Mouse (Mus musculus) intestine, embryonic 16.5 days (tissue): Measurements from ENCODE around the gene Fam49a. TPM values are rescaled to one million over a fixed set of nuclear protein-coding genes. Genes with fewer than 3 reads are reported as not detected.
A peak's percentile ranks its signal among the peaks of the same experiment; 100 is the strongest.

Source experiments
- ATAC-seq: fragments of 200-750 bp; cut with Nextera tagmentation; 2 replicates; pipeline ENCODE4 v1.8.0; 2017; ENCODE audit warnings: moderate TSS enrichment, moderate library complexity
- H3K27ac ChIP-seq: fragments of 300-500 bp; sonication (generic); 2 replicates; pipeline ENCODE4 v1.5.1; 2014; ENCODE audit warnings: mild to moderate bottlenecking, low read length
- H3K27me3 ChIP-seq: fragments of 300-500 bp; sonication (generic); replicated peaks from 2 replicates; pipeline ENCODE4 v1.6.1; 2014; ENCODE audit warnings: low read length, control low read depth, mixed read lengths; ENCODE audit not compliant: control insufficient read depth, insufficient read depth
- H3K36me3 ChIP-seq: fragments of 300-500 bp; sonication (generic); 2 replicates; pipeline ENCODE4 v1.6.1; 2014; ENCODE audit warnings: low read length, control low read depth; ENCODE audit not compliant: control insufficient read depth, insufficient read depth
- H3K4me1 ChIP-seq: fragments of 300-500 bp; sonication (generic); 2 replicates; pipeline ENCODE4 v1.6.1; 2014; ENCODE audit warnings: low read length, control low read depth, mixed read lengths; ENCODE audit not compliant: control insufficient read depth, insufficient read depth
- H3K4me2 ChIP-seq: fragments of 300-500 bp; sonication (generic); 2 replicates; pipeline ENCODE4 v1.6.1; 2014; ENCODE audit warnings: low read depth, low read length, control low read depth
- H3K4me3 ChIP-seq: fragments of 300-500 bp; sonication (generic); 2 replicates; pipeline ENCODE4 v1.5.1; 2014; ENCODE audit warnings: mild to moderate bottlenecking, low read length
- H3K9ac ChIP-seq: fragments of 300-500 bp; sonication (generic); 2 replicates; pipeline ENCODE4 v1.6.1; 2014; ENCODE audit warnings: low read depth, low read length
- H3K9me3 ChIP-seq: fragments of 300-500 bp; sonication (generic); 2 replicates; pipeline ENCODE4 v1.6.1; 2016; ENCODE audit warnings: low read length, control low read depth; ENCODE audit not compliant: control insufficient read depth
- WGBS: fragments of 180-500 bp; shearing (Covaris S2); extraction: QIAGEN DNeasy Blood & Tissue Kit; methylation state at CpG from one replicate; pipeline ENCODE4 v1.1.7; 2014; 5-methylcytosine and 5-hydroxymethylcytosine counted together
- polyA plus RNA-seq: library from polyadenylated mRNA; unstranded; fragments of >200 nt; fragmentation: Nextera tagmentation; extraction: Ambion mirVana; gene quantifications from 2 replicates; pipeline ENCODE4 v1.2.1, GENCODE M21; 2015

The Fam49a gene
- polyA plus RNA-seq, 1 experiment from 2014 or later, result 8.6 TPM

DNA sequence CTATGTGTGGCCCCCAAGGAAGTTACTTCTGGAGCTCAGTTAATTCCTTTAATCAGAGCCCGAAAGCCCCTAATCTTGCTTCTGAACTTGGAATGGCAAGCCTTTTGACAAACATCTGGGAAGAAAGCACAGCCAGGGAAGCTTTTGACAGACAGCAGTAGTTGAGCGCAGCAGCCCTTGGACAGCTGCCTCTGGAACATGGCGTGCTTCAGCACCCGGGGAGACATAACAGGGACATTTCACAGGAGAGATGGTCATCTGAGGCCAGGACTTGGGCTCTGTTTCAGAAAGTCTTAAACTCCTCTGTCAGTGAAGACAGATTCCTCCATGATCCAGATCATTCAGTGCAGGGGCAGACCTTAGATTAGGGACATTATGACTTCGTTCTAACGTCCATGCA lies 22.6 kb downstream of the Fam49a start:
- WGBS, result 82% methylated on average over 6 of the region's 6 CpGs
- Histone ChIP-seq H3K27me3 (no peaks in the 10 kb centered on the region), H3K4me2 (no peak overlapping the region), H3K9me3 (no peaks in the 10 kb centered on the region), H3K4me3 (no peak overlapping the region), H3K4me1 (0 out of 2 replicates have a peak, but pooled peaks cover 4% of the 10 kb centered on the region), H3K36me3 (no peaks in the 10 kb centered on the region), H3K27ac (no peak overlapping the region), H3K9ac (no peak overlapping the region)
- no peak for ATAC-seq

DNA sequence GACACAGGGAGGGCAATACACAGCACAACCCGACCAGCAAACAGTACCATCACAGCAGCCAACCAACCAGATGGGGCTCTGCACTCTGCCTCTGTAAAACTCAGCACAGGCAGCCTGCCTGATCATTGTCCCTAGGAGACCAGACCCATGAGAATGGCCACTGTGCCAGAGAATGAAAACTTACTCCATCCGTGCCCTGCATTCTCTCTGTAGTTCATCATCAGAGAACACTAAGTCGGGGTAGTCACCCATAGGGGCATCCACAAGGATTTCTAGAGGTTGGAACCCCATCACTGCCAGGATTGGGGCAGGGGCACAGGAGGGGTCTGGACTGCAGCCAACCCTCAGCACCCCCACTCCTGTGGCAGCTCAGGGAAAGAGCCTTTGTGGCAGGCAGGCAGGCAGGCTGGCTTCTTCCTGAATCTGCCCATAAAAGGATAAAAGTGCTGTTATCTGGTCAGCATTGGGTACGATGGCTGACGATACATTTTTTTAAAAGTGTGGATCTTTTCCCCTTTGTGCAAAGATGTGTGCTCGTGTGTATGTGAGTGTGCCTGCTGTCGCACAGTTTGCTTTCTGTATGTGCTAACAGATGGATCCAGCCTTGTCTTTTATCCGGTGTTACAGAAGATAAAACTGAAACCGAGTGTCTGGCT lies 25.3 kb downstream of the Fam49a start:
- Histone ChIP-seq H3K4me3 (no peak overlapping the region), H3K4me1 (0 out of 2 replicates have a peak, but pooled peaks cover 4% of the 10 kb centered on the region), H3K9ac (peak overlapping the region; percentile 35), H3K9me3 (no peaks in the 10 kb centered on the region), H3K27ac (peak overlapping the region; percentile 46; the same call in 1 of the 2 replicates), H3K4me2 (peak overlapping the region; percentile 18), H3K36me3 (no peaks in the 10 kb centered on the region), H3K27me3 (no peaks in the 10 kb centered on the region)
- peak; percentile 53; the same call in 1 of the 2 replicates for ATAC-seq
- 32% methylated on average over 9 of the region's 9 CpGs for WGBS

DNA sequence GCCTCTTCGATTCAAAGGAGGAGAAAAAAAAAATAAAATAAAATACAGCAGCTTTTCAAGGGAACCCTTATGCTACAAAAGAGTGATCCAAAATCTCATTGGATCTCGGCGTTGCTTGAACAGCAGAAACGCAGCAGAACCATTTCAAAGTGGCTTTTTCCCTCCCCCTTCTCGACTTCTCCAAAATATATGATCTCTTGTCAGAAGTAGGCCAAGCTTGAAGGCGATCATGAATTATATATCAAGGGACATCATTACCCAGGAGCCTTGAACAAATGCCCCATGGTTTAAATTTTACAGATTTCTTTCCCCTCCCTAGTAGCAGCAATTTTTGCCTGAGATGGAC lies 25.8 kb downstream of the Fam49a start:
- Histone ChIP-seq H3K4me3 (no peak overlapping the region), H3K4me2 (peak overlapping the region; percentile 18), H3K9ac (peak overlapping the region; percentile 35), H3K9me3 (no peaks in the 10 kb centered on the region), H3K27ac (0 out of 2 replicates have a peak overlapping the region, but pooled peaks have one; percentile 42), H3K27me3 (no peaks in the 10 kb centered on the region), H3K36me3 (no peaks in the 10 kb centered on the region), H3K4me1 (0 out of 2 replicates have a peak, but pooled peaks cover 4% of the 10 kb centered on the region)
- ATAC-seq, result no peak
- WGBS, result 59% methylated on average over 6 of the region's 6 CpGs

DNA sequence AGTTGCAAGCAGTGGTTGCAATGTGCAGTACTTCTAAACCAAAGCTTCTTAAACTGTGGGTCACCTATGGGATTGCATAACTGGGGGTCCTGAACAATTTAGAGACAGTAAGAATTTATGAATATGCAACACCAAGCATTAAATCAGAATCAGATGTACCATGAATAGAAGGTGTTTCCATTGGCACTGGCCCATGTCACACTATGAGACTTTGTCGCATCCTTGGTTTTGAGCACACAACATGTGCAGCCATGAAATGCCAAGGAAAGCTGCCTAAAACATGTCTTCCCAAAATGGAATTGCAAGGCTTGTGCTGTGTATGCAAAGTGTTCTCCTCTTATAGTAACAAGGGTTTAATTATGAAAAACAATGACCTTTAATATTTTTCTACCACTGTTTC lies 26.6 kb downstream of the Fam49a start:
- H3K27me3 ChIP-seq, result no peaks in the 10 kb centered on the region
- no peak overlapping the region for H3K9ac ChIP-seq
- no peak overlapping the region for H3K4me2 ChIP-seq
- H3K4me3 ChIP-seq, result no peak overlapping the region
- H3K9me3 ChIP-seq, result no peaks in the 10 kb centered on the region
- H3K36me3 ChIP-seq, result no peaks in the 10 kb centered on the region
- 89% methylated on average over 1 of the region's 1 CpGs for WGBS
- no peak overlapping the region for H3K27ac ChIP-seq
- no peak for ATAC-seq
- H3K4me1 ChIP-seq, result 0 out of 2 replicates have a peak, but pooled peaks cover 4% of the 10 kb centered on the region

DNA sequence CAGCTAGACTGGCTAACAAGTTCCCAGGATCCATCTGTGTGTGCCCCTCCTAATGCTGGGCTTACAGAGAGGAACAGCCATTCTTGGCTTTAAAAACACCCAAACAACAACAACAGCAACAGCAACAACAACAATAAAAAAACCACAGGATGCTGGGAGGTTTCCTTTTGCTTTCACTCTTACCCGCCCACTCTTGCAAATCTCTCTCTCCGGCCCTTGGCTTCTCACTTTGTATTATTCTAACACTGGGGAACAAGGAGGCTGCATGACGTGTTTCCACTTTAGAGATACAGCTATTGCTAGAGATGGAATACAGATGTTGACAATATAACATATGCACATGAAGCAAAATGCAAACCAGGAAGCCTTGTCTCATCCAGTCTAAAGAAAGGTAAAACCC lies 27.7 kb downstream of the Fam49a start:
- Histone ChIP-seq H3K27ac (no peak overlapping the region), H3K4me2 (no peak overlapping the region), H3K4me1 (0 out of 2 replicates have a peak, but pooled peaks cover 4% of the 10 kb centered on the region), H3K9ac (no peak overlapping the region), H3K27me3 (no peaks in the 10 kb centered on the region), H3K36me3 (no peaks in the 10 kb centered on the region), H3K4me3 (no peak overlapping the region), H3K9me3 (no peaks in the 10 kb centered on the region)
- WGBS, result 83% methylated on average over 3 of the region's 3 CpGs
- ATAC-seq, result no peak

DNA sequence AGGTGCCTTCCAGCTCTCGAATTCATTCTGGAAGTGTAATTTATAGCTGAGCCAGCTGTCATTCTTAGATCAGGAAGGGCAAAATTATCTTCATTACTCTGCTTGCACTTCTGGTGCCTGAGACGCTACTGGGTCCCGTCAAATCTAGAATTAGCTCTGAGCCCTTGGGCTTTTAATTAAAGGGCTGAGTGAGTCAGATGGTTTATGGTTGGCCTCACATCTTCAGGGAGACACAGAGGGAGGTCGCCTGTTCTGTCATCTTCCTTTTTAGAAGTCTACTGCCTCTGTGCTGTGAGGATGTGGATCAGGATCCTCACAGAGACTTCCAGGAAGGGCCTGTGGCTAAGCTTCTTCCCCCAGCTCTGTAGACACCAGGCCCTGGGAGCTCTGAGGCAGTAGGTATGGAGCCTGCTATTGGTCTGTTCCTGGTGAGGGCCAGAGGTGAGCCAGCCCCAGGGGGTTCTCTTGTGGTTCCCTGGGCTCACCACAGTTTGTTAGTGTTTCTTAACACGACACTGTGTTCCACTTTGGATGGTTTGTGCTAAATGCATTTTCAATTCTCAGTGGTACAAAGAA lies 30.2 kb downstream of the Fam49a start:
- H3K27me3 ChIP-seq, result no peaks in the 10 kb centered on the region
- WGBS, result 52% methylated on average over 5 of the region's 5 CpGs
- no peaks in the 10 kb centered on the region for H3K36me3 ChIP-seq
- H3K4me3 ChIP-seq, result no peak overlapping the region
- no peak overlapping the region for H3K4me2 ChIP-seq
- no peak for ATAC-seq
- no peak overlapping the region for H3K9ac ChIP-seq
- no peaks in the 10 kb centered on the region for H3K9me3 ChIP-seq
- H3K27ac ChIP-seq, result no peak overlapping the region
- 0 out of 2 replicates have a peak, but pooled peaks cover 2% of the 10 kb centered on the region for H3K4me1 ChIP-seq

DNA sequence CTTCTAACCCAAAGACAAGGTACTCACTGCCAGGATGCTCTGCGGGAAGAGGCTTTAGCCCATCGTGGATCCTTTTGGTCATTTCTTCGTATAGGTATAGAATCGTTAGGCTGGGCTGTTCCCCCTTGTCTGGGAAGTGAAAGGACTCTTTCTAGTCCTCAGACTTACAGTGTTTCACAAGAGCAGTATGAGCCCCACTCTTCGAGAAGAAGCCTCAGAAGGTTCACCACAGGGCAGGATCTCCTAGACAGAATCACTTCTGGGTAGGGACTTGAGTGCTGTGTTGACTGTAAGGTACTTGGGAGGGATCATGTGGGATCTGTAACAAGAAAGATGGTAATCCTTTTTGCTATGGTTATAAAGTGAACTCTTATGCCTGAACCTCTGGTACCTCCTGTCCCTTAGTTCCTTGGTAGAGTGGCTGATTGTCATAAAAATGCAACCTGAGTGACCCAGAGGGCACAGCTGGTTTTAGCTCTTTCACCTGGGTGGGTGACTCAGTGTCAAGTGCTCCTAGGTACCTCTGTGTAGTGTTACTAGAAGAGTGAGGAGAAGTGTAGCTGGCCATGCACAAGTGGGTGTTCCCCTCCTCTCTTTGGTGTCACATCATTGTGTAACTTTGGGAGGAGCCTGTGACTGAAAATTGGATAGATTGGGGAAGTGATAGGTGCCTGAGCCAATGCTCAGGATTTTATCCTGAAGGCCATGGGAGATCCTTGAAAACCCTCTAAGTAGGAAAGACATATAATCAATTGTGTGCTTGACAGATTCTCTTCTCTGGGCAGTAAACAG lies 32.6 kb downstream of the Fam49a start:
- Histone ChIP-seq H3K4me3 (no peak overlapping the region), H3K27me3 (no peaks in the 10 kb centered on the region), H3K9me3 (no peaks in the 10 kb centered on the region), H3K4me1 (no peaks in the 10 kb centered on the region), H3K4me2 (no peak overlapping the region), H3K36me3 (no peaks in the 10 kb centered on the region), H3K9ac (no peak overlapping the region), H3K27ac (no peak overlapping the region)
- ATAC-seq, result no peak
- WGBS, result 93% methylated on average over 5 of the region's 5 CpGs

DNA sequence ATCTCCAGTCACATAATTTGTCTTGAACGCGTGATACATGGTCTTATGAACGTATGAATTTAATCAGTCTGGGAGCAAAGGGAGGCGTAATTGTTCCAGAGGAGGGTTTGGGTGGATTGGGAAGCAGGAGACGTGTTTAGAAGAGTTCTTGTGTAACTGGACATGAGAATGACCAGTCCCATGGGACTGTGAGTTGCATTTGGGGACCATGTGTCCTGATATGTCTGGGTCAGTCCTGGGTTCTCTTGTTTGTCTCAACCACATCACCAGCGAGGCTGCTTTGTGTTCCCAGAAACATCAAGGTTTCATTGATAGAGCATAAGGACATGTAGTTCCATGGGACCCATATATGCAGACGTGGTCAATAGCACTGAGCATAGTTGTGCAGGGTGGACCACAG lies 36.5 kb downstream of the Fam49a start:
- Histone ChIP-seq H3K27ac (no peak overlapping the region), H3K9me3 (no peaks in the 10 kb centered on the region), H3K36me3 (no peaks in the 10 kb centered on the region), H3K4me1 (0 out of 2 replicates have a peak, but pooled peaks cover 3% of the 10 kb centered on the region), H3K4me2 (no peak overlapping the region), H3K27me3 (no peaks in the 10 kb centered on the region), H3K9ac (no peak overlapping the region), H3K4me3 (no peak overlapping the region)
- ATAC-seq, result no peak
- 94% methylated on average over 7 of the region's 7 CpGs for WGBS

DNA sequence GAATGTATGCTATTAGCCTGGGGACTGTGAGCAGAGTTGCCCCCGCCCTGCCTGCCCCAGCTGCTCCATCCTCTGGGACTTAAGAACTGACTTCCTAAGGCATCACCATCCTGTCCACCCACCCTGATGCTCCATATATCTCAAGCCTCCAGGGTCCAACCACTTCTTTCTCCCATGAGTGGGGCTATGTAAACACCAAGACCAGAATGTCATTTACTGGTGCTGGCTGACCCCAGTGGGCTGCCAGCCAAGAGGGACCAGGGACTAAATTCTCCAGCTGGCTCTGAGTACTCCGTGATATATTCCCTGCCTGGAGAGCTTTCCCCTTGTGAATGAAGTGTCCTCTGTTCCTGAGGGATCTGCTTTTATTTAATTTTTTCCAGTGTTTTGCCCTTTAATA lies 37.4 kb downstream of the Fam49a start:
- ATAC-seq, result peak; percentile 79
- no peaks in the 10 kb centered on the region for H3K36me3 ChIP-seq
- H3K4me2 ChIP-seq, result no peak overlapping the region
- no peak overlapping the region for H3K9ac ChIP-seq
- H3K9me3 ChIP-seq, result no peaks in the 10 kb centered on the region
- 0 out of 2 replicates have a peak, but pooled peaks cover 3% of the 10 kb centered on the region for H3K4me1 ChIP-seq
- H3K27me3 ChIP-seq, result no peaks in the 10 kb centered on the region
- 59% methylated on average over 2 of the region's 2 CpGs for WGBS
- H3K4me3 ChIP-seq, result no peak overlapping the region
- no peak overlapping the region for H3K27ac ChIP-seq
